Mouse (Mus musculus): ENCODE data around the gene Trpm3.

DNA sequence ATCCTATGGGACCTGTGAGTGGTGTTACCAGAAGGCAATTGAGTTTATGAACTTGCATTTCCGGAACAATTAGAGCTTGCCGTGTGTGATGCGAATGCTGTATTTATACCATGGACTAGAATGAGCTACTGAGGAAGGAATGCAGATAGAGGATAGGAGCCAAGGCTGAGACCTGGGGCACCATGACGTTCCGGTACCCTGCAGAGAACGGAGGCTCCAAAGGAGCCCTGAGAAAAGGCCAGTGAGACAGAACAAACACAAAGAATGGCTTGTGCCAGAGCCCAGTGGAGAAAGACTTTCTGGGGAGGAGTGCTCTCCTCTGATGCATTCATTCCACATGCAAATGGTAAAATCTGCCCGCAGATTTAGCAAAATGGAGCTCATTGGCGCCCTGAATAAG, 682.9 kb downstream of the Trpm3 start:
- TF ChIP-seq CTCF (IDR thresholded peaks at IDR 0.05; ENCODE audit: control insufficient read depth, insufficient read depth, insufficient replicate concordance, low read depth, low read length) (no peak), POLR2A (IDR thresholded peaks at IDR 0.05; ENCODE audit: control insufficient read depth, low read depth, low read length) (no peak)
